Mouse (Mus musculus) midbrain, embryonic 15.5 days (tissue): Measurements from ENCODE around the gene Tvp23a. TPM values are rescaled to one million over a fixed set of nuclear protein-coding genes. Genes with fewer than 3 reads are reported as not detected.
A peak's percentile ranks its signal among the peaks of the same experiment; 100 is the strongest.

ENCODE experiments used
- ATAC-seq: fragments of 200-750 bp; cut with Nextera tagmentation; replicated peaks from 2 replicates; pipeline ENCODE4 v1.8.0; 2017; ENCODE audit warnings: moderate TSS enrichment
- H3K27ac ChIP-seq: fragments of 300-500 bp; sonication (generic); 2 replicates; pipeline ENCODE4 v1.5.1; 2015; ENCODE audit warnings: mild to moderate bottlenecking, inconsistent platforms
- H3K27me3 ChIP-seq: fragments of 300-500 bp; sonication (generic); replicated peaks from 2 replicates; pipeline ENCODE4 v1.6.1; 2015; ENCODE audit warnings: inconsistent platforms
- H3K36me3 ChIP-seq: fragments of 300-500 bp; sonication (generic); replicated peaks from 2 replicates; pipeline ENCODE4 v1.6.1; 2015; ENCODE audit warnings: inconsistent platforms
- H3K4me1 ChIP-seq: fragments of 300-500 bp; sonication (generic); 2 replicates; pipeline ENCODE4 v1.6.1; 2015; ENCODE audit warnings: inconsistent platforms
- H3K4me2 ChIP-seq: fragments of 300-500 bp; sonication (generic); 2 replicates; pipeline ENCODE4 v1.6.1; 2015; ENCODE audit warnings: inconsistent platforms, mild to moderate bottlenecking, moderate library complexity
- H3K4me3 ChIP-seq: fragments of 300-500 bp; sonication (generic); 2 replicates; pipeline ENCODE4 v1.5.1; 2015; ENCODE audit warnings: mild to moderate bottlenecking, inconsistent platforms
- H3K9ac ChIP-seq: fragments of 300-500 bp; sonication (generic); 2 replicates; pipeline ENCODE4 v1.6.1; 2015; ENCODE audit warnings: mild to moderate bottlenecking, inconsistent platforms
- H3K9me3 ChIP-seq: fragments of 300-500 bp; sonication (generic); 2 replicates; pipeline ENCODE4 v1.6.1; 2016; ENCODE audit warnings: inconsistent platforms
- WGBS: fragments of 180-500 bp; shearing (Covaris S2); methylation state at CpG from one replicate; pipeline ENCODE4 v1.1.7; 2015; ENCODE audit warnings: mixed read lengths; 5-methylcytosine and 5-hydroxymethylcytosine counted together
- polyA plus RNA-seq: library from polyadenylated mRNA; unstranded; fragments of >200 nt; fragmentation: Nextera tagmentation; extraction: Ambion mirVana; gene quantifications from 2 replicates; pipeline ENCODE4 v1.2.1, GENCODE M21; 2015

The Tvp23a gene
- polyA plus RNA-seq, 1 experiment from 2014 or later, result 54.7 TPM

GRCm38 (mm10) chr16:10417723-10418259 lies 29.4 kb downstream of the Tvp23a start:
- Histone ChIP-seq H3K27me3 (no peaks in the 10 kb centered on the region), H3K36me3 (peaks cover 42% of the 10 kb centered on the region; the same call in 1 of the 2 replicates), H3K4me1 (peaks cover 4% of the 10 kb centered on the region), H3K4me3 (no peak overlapping the region), H3K27ac (no peak overlapping the region), H3K9ac (no peak overlapping the region), H3K9me3 (no peaks in the 10 kb centered on the region), H3K4me2 (no peak overlapping the region)
- no peak for ATAC-seq
- 94% methylated on average over 9 of the region's 9 CpGs for WGBS

GRCm38 (mm10) chr16:10416866-10417265 lies 30.3 kb downstream of the Tvp23a start:
- Histone ChIP-seq H3K36me3 (peaks cover 36% of the 10 kb centered on the region; the same call in 1 of the 2 replicates), H3K4me3 (no peak overlapping the region), H3K4me2 (no peak overlapping the region), H3K9me3 (no peaks in the 10 kb centered on the region), H3K27ac (no peak overlapping the region), H3K9ac (no peak overlapping the region), H3K4me1 (peaks cover 11% of the 10 kb centered on the region), H3K27me3 (no peaks in the 10 kb centered on the region)
- ATAC-seq, result no peak
- 88% methylated on average over 4 of the region's 4 CpGs for WGBS

- no peak overlapping the region for H3K4me2 ChIP-seq
- peaks cover 15% of the 10 kb centered on the region for H3K4me1 ChIP-seq
- no peak for ATAC-seq
- 72% methylated on average over 6 of the region's 6 CpGs for WGBS
- H3K4me3 ChIP-seq, result no peak overlapping the region
- no peak overlapping the region for H3K27ac ChIP-seq
- H3K36me3 ChIP-seq, result peaks cover 27% of the 10 kb centered on the region; the same call in 1 of the 2 replicates
- no peaks in the 10 kb centered on the region for H3K27me3 ChIP-seq
- no peak overlapping the region for H3K9ac ChIP-seq
- no peaks in the 10 kb centered on the region for H3K9me3 ChIP-seq
Observed at GRCm38 (mm10) chr16:10415976-10416375, 31.2 kb downstream of the Tvp23a start.

GRCm38 (mm10) chr16:10411764-10412746 lies 35.1 kb downstream of the Tvp23a start, which contains the start of gene Nubp1:
Gene Nubp1, plus strand, starts transcription at chr16:10411948.
- Histone ChIP-seq H3K4me3 (peak within 1 kb of the TSS; percentile 86), H3K4me2 (peak within 1 kb of the TSS; percentile 78), H3K4me1 (peaks cover 18% of the 10 kb centered on the region), H3K36me3 (peaks cover 14% of the 10 kb centered on the region; the same call in 1 of the 2 replicates), H3K9ac (peak within 1 kb of the TSS; percentile 70), H3K27ac (peak within 1 kb of the TSS; percentile 97), H3K9me3 (no peaks in the 10 kb centered on the region), H3K27me3 (peaks cover 3% of the 10 kb centered on the region; the same call in 1 of the 2 replicates)
- WGBS, result 4% methylated on average over 55 of the region's 56 CpGs
- peak; percentile 98 for ATAC-seq

GRCm38 (mm10) chr16:10399160-10399559 lies 48.0 kb downstream of the Tvp23a start:
- 0 out of 2 replicates have a peak, but pooled peaks have one; percentile 33 for ATAC-seq
- WGBS, result 32% methylated on average over 7 of the region's 7 CpGs
- no peak overlapping the region for H3K4me2 ChIP-seq

GRCm38 (mm10) chr16:10398755-10399154 lies 48.4 kb downstream of the Tvp23a start:
- Histone ChIP-seq H3K4me1 (peaks cover 9% of the 10 kb centered on the region; the same call in 1 of the 2 replicates), H3K9me3 (no peaks in the 10 kb centered on the region), H3K27ac (no peak overlapping the region), H3K27me3 (no peaks in the 10 kb centered on the region; the same call in 1 of the 2 replicates), H3K36me3 (no peaks in the 10 kb centered on the region), H3K4me2 (no peak overlapping the region), H3K9ac (no peak overlapping the region), H3K4me3 (no peak overlapping the region)
- ATAC-seq, result no peak
- WGBS, result 72% methylated on average over 5 of the region's 5 CpGs

More at GRCm38 (mm10) chr16:10399160-10399559, 48.0 kb downstream of the Tvp23a start:
- Histone ChIP-seq H3K27me3 (no peaks in the 10 kb centered on the region; the same call in 1 of the 2 replicates), H3K9me3 (no peaks in the 10 kb centered on the region), H3K36me3 (no peaks in the 10 kb centered on the region), H3K9ac (no peak overlapping the region), H3K4me3 (no peak overlapping the region), H3K4me1 (peaks cover 9% of the 10 kb centered on the region; the same call in 1 of the 2 replicates), H3K27ac (no peak overlapping the region)

- H3K27me3 ChIP-seq, result no peaks in the 10 kb centered on the region; the same call in 1 of the 2 replicates
- peaks cover 9% of the 10 kb centered on the region; the same call in 1 of the 2 replicates for H3K4me1 ChIP-seq
- H3K9ac ChIP-seq, result peak within 1 kb of the TSS; percentile 32
- 8% methylated on average over 37 of the region's 37 CpGs for WGBS
- H3K4me2 ChIP-seq, result peak within 1 kb of the TSS; percentile 62
- ATAC-seq, result peak; percentile 76
- peak within 1 kb of the TSS; percentile 40 for H3K4me3 ChIP-seq
- no peaks in the 10 kb centered on the region for H3K36me3 ChIP-seq
- H3K9me3 ChIP-seq, result no peaks in the 10 kb centered on the region
- 0 out of 2 replicates have a peak within 1 kb of the TSS, but pooled peaks have one; percentile 26 for H3K27ac ChIP-seq
Observed at GRCm38 (mm10) chr16:10394699-10395540, 52.2 kb downstream of the Tvp23a start, which contains the start of gene Tekt5. Gene Tekt5, minus strand, starts transcription at chr16:10395490.

GRCm38 (mm10) chr16:10392587-10392986 lies 54.6 kb downstream of the Tvp23a start:
- no peak overlapping the region for H3K4me2 ChIP-seq
- WGBS, result 89% methylated on average over 9 of the region's 9 CpGs
- no peak overlapping the region for H3K4me3 ChIP-seq
- no peak overlapping the region for H3K27ac ChIP-seq
- H3K9me3 ChIP-seq, result no peaks in the 10 kb centered on the region
- H3K9ac ChIP-seq, result no peak overlapping the region
- H3K36me3 ChIP-seq, result no peaks in the 10 kb centered on the region
- peaks cover 9% of the 10 kb centered on the region; the same call in 1 of the 2 replicates for H3K4me1 ChIP-seq
- no peaks in the 10 kb centered on the region; the same call in 1 of the 2 replicates for H3K27me3 ChIP-seq
- ATAC-seq, result no peak

- no peaks in the 10 kb centered on the region for H3K4me1 ChIP-seq
- H3K9ac ChIP-seq, result no peak overlapping the region
- H3K9me3 ChIP-seq, result no peaks in the 10 kb centered on the region
- WGBS, result 91% methylated on average over 6 of the region's 6 CpGs
- H3K4me2 ChIP-seq, result no peak overlapping the region
- H3K27me3 ChIP-seq, result no peaks in the 10 kb centered on the region
- H3K4me3 ChIP-seq, result no peak overlapping the region
- ATAC-seq, result no peak
- H3K27ac ChIP-seq, result no peak overlapping the region
- H3K36me3 ChIP-seq, result no peaks in the 10 kb centered on the region
Observed at GRCm38 (mm10) chr16:10388634-10389365, 58.4 kb downstream of the Tvp23a start.

- WGBS, result 77% methylated on average over 12 of the region's 12 CpGs
- no peaks in the 10 kb centered on the region for H3K9me3 ChIP-seq
- H3K4me1 ChIP-seq, result no peaks in the 10 kb centered on the region
- no peaks in the 10 kb centered on the region for H3K27me3 ChIP-seq
- H3K27ac ChIP-seq, result no peak overlapping the region
- H3K4me2 ChIP-seq, result no peak overlapping the region
- H3K4me3 ChIP-seq, result no peak overlapping the region
- H3K36me3 ChIP-seq, result no peaks in the 10 kb centered on the region
- ATAC-seq, result no peak
- H3K9ac ChIP-seq, result no peak overlapping the region
Observed at GRCm38 (mm10) chr16:10385261-10385660, 61.9 kb downstream of the Tvp23a start.

- H3K4me3 ChIP-seq, result no peak overlapping the region
- H3K9me3 ChIP-seq, result no peaks in the 10 kb centered on the region
- ATAC-seq, result no peak
- H3K27me3 ChIP-seq, result no peaks in the 10 kb centered on the region
- no peak overlapping the region for H3K27ac ChIP-seq
- H3K36me3 ChIP-seq, result no peaks in the 10 kb centered on the region
- no peak overlapping the region for H3K4me2 ChIP-seq
- no peak overlapping the region for H3K9ac ChIP-seq
- WGBS, result 71% methylated on average over 3 of the region's 3 CpGs
- no peaks in the 10 kb centered on the region for H3K4me1 ChIP-seq
Observed at GRCm38 (mm10) chr16:10384544-10384943, 62.6 kb downstream of the Tvp23a start.
